Mouse (Mus musculus) ES-E14 (cell line): ENCODE measurements around the gene Wdr31.

Source experiments
- MAFK ChIP-seq: IDR thresholded peaks from 2 replicates; pipeline ENCODE4 v1.6.1; 2014; ENCODE audit warnings: mild to moderate bottlenecking, low read depth, low read length, inconsistent platforms; ENCODE audit not compliant: insufficient read depth
- ZC3H11A ChIP-seq: IDR thresholded peaks from 2 replicates; pipeline ENCODE4 v1.6.1; 2012; ENCODE audit warnings: low read depth, mild to moderate bottlenecking, inconsistent platforms, low read length, borderline replicate concordance

DNA sequence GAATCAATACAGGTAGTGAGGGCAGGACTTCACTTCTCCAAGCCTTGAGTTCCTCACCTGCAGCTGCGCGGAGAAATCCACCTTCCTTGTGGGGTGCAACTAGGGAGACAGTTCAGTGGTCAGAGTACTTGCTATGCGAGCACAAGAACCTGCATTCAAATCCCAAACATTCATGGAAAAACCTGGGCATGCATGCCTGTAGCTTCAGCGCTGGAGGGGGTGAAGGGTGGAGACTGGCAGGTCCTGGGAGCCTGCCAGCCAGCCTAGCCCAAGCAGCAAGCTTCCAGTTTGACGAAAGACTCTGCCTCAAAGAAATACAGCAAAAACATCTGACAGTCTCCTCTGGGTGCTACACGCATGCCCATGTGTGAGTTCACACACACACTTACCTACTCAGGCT, 35.6 kb downstream of the Wdr31 start, which contains the start of gene Rnf183:
- no peak for TF ChIP-seq MAFK
- TF ChIP-seq ZC3H11A, result no peak
